Mouse (Mus musculus) lung, postnatal 10 days (tissue): ENCODE results near the gene Cct4.

Experiments
- DNase-seq: peaks from one replicate; pipeline ENCODE4 v3.0.0; 2021

Cct4 gene

GRCm38 (mm10) chr11:22990393-22991126 lies at the start of gene Cct4:
Gene Cct4, plus strand, starts transcription at chr11:22990519.
- DNase-seq = peak; percentile 96

- no peak for DNase-seq
These were observed 41.2 kb upstream of the Cct4 start for GRCm38 (mm10) chr11:22949101-22949500.

DNA sequence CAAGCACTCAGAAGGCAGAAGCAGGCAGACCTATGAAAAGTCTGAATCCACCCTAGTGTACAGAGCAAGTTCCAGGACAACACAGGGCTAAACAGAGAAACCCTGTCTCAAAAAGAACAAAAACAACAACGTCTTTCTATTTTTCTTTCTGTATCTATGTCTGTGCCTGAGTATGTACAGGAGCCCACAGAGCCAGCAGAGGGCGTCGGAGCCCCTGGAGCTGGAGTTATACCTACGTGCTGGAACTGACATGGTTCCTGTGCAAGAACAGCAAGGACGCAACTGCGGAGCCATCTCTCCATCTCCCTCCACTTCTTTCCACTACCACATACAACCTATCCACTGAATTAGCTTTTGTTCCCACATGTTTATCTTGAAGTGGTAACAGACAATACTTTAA lies 40.2 kb upstream of the Cct4 start:
- DNase-seq = no peak

DNA sequence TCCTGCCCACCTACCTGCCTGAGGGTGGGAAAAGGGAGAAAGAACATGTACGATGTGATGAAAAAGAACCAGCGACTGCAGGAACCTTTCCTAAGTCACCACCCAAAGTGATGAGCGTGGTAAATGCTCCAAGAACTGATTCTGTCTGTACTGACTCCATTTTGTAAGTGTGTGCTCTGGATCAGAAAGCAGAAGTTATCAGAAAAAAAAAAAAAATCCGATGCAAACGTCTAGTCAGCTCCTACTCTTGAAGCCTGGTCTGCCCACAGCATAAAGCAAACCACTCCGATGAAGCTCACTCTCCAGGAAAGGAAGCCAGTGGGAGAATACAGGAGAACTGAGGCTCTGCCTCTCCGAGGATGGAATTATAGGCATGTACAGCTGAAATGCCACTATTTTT lies 37.7 kb upstream of the Cct4 start:
- DNase-seq = no peak

GRCm38 (mm10) chr11:22956346-22956745 lies 34.0 kb upstream of the Cct4 start:
- DNase-seq = no peak

DNA sequence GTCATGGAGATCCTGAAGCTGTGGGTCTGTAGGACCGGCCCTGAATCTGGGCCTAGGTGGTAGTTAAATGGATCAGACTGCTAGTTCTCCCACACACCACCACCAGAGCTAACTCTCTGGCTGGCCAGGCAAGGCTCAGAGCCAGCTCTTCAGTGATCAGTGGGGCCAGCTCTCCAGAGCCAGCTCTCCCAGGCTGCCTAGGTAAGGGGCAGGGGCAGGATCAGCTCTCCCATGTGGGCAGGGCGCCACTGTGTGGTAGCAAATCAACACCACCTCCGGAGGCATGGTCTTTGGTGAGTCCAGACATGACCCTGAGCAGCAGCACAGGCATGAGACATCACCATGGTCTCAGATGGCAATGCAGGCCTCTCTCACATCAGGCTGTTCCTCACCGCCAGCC lies 33.5 kb upstream of the Cct4 start:
- peak; percentile 80 for DNase-seq

- no peak for DNase-seq
These were observed 32.4 kb upstream of the Cct4 start for GRCm38 (mm10) chr11:22957791-22958374.

DNA sequence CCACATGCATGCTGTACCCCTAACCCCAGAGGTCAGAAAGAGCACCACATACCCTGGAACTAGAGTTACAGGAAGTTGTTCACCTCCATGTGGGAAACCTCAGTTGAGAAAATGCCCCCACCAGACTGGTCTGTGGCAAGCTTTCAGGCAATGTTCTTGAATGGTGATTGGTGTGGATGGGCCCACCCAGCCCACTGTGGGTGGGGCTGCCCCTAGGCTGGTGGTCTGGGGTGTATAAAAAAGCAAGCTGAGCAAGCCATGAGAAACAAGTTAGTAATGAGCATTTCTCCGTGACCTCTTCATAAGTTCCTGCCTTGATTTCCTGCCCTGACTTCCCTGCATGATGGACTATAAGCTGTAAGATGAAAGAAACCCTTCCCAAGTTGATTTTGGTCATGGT lies 28.2 kb upstream of the Cct4 start:
- DNase-seq = no peak

DNA sequence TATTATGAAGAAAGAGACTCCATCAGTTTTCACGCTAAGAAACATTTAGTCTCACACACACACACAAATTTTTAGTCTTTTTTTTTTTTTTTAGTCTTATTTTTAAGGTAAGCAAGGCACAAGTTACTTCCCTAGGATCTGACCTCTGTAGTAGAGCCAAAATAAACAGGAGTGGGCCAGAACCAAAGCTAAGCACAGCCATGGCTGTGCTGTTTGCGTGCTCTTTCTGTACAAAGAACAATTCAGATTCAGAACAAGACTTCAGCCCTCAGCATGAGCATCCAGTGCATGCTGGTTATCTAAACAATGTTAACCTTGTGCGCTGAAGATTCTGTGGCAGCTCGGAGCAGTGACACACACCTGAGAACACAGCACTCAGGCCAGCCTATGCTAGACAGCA lies 25.9 kb upstream of the Cct4 start:
- DNase-seq = no peak

- no peak for DNase-seq
These were observed 24.8 kb upstream of the Cct4 start for GRCm38 (mm10) chr11:22965503-22965902.

- no peak for DNase-seq
These were observed 20.8 kb upstream of the Cct4 start for GRCm38 (mm10) chr11:22969486-22969885.

DNA sequence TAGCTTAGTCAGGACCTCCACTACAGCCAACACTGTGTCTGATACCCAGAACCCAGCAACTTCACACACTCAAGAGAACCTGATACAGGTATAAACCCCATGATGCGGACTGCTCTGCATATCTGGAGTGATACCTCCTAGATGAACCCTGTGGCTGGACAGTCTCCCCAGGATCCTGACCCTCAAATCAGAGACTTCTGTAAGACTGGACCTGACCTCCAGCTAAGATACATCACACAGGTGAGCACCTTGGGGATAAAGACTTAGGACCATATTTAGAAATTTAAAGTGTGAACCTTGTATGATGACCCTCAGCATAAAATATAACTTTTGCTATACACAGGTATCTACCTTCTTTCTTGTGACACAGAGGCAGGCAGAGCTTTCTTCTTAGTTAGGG lies 19.8 kb upstream of the Cct4 start:
- DNase-seq = no peak

DNA sequence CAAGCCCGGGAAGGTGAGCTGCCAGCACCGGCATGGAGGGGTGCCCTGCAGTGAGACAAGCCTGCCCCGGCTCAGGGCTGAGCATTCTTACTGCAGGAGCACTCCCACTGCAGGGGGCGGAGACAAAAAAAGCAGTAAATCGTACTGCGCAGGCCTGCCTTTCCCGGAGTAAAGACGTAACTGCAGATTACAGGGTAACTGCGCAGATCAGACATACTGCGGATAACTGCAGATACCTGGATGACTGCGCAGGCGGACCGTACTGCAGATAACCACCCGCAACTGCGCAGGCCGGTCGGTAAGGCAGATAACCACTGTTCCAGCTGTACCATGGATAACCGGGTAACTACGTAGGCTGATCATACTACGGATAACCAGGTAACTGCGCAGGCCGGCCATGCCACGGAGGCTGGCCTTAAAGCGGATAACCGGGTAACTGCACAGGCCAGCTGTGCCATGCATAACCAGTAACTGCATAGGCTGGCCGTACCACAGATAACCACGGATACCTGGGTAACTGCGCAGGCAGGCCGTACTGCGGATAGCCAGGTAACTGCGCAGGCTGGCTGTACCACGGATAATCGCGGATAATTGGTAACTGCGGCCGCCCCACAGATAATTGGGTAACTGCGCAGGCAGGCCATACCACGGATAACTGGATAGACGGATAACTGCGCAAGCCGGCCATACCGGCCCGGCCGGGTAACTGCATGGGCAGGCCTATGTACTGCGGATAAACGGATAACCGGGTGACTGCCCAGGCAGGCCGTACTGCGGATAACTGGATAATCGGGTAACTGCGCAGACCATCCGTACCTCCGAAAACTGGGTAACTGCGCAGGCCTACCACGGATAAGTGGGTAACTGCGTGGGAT lies 18.2 kb upstream of the Cct4 start, which contains the start of gene Zrsr1:
Gene Zrsr1, plus strand, starts transcription at position 171 of the 875 bp plus-strand sequence.
- DNase-seq = peak; percentile 80

- DNase-seq = peak; percentile 83
These were observed 17.4 kb upstream of the Cct4 start for GRCm38 (mm10) chr11:22972746-22973526.

- DNase-seq = no peak
These were observed 16.7 kb upstream of the Cct4 start for GRCm38 (mm10) chr11:22973599-22973998.

DNA sequence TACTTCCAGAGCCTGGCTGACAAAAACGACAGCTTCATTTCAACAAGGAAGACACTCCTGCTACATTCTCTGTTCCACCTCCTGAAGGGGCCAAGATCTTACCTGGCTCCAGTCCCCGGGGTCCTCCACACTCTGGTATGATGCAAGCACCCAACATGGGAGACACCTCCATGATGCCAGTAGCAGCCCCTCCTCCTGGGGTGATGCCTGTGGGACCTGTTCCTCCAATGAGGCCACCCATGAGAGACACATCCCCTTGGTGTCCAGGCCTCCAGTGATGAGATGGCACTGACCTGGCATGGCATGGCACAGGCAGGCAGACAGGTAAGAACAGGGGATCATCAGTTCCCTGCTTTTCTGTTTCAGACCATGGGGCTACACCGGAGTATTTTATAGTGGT lies 12.1 kb upstream of the Cct4 start:
- no peak for DNase-seq

GRCm38 (mm10) chr11:22978711-22979110 lies 11.6 kb upstream of the Cct4 start:
- DNase-seq = no peak

DNA sequence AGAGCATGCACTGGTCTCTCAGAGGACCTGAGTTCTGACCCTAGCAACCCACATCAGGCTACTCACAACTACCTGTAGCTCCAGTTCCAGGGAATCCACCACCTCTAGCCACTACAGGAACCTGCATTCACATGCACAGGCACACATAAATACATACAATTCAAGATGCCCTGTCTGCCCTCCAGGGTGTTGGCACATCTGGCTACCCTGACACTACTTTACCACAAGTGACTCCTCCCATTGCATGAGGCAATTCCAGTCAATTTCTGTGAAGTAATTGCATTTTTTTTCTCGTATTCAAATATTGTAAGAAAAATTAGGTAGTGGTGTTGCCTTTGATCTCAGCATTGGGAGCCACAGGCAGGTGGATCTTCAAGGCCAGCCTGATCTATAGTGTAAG lies 11.1 kb upstream of the Cct4 start:
- no peak for DNase-seq

GRCm38 (mm10) chr11:22981041-22981440 lies 9.3 kb upstream of the Cct4 start:
- DNase-seq = no peak

DNA sequence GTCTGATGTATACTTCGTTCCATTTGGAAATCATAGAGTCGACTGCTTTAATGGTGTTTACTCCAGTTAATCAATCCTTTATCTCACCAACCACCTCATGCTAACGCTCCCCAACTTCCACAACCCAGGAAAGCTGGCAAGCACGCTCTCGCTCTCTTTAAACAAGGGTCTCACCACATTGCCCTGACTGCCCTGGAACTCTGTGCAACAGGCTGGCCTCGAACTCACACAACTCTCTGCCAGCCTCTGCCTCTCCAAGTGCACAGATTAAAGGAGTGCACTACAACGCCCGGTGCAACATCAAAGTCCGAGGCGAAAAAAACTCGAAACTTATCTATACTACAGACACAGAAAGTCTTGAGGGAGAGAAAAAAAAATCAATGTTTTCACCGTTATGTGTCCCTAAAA lies 8.8 kb upstream of the Cct4 start:
- DNase-seq = no peak

GRCm38 (mm10) chr11:22981984-22982757 lies 8.1 kb upstream of the Cct4 start, which contains the start of the genes Gm28048 and Commd1:
Gene Gm28048, minus strand, starts transcription at chr11:22982090.
Gene Commd1, minus strand, starts transcription at chr11:22982382.
- DNase-seq = peak; percentile 98

- no peak for DNase-seq
These were observed 7.5 kb upstream of the Cct4 start for GRCm38 (mm10) chr11:22982846-22983245.
